Mouse (Mus musculus) cerebellum, adult 2 months (tissue): ENCODE data around the gene Rpl13a.
"Not testable (repeated sequence)": the region's sequence is repeated elsewhere in the genome, so short reads cannot be mapped to it uniquely, and the experiment has no call there.

Source experiments
- CTCF ChIP-seq: fragments of 200-500 bp; IDR thresholded peaks from 2 replicates; pipeline ENCODE4 v1.5.1; 2011; ENCODE audit warnings: low read depth, mild to moderate bottlenecking, control low read depth, low read length, moderate library complexity, borderline replicate concordance; ENCODE audit not compliant: insufficient read depth
- POLR2A ChIP-seq: fragments of 200-500 bp; IDR thresholded peaks from 2 replicates; pipeline ENCODE4 v1.6.1; 2011; ENCODE audit warnings: low read length, control low read depth, borderline replicate concordance; ENCODE audit not compliant: insufficient read depth

DNA sequence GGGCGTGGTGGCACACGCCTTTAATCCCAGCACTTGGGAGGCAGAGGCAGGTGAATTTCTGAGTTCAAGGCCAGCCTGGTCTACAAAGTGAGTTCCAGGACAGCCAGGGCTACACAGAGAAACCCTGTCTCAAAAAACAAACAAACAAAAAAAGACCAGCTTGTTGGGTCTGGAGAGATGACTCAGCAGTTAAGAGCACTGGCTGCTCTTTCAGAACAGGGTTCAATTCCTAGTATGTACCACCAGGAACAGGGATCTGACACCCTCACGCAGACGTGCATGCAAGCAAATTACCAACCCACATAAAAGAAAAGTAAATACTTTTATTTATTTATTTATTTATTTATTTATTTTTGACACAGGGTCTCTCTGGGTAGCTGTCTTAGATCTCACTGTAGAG, 18.5 kb downstream of the Rpl13a start:
- not testable (repeated sequence) for TF ChIP-seq CTCF, POLR2A
